Mouse (Mus musculus): ENCODE results near the gene Cecr2. TPM values are rescaled to one million over a fixed set of nuclear protein-coding genes. Genes with fewer than 3 reads are reported as not detected.
"Not testable (repeated sequence)": the region's sequence is repeated elsewhere in the genome, so short reads cannot be mapped to it uniquely, and the experiment has no call there.

The Cecr2 gene
- total and polyA plus RNA-seq, 3 experiments, result 2.5 to 24.9 (median 6.2) TPM

GRCm38 (mm10) chr6:120628963-120629362, 37.2 kb upstream of the Cecr2 start:
- TF ChIP-seq GATA1 (IDR thresholded peaks at IDR 0.05; ENCODE audit: borderline replicate concordance, low read length) (no peak), POLR2AphosphoS5 (IDR thresholded peaks at IDR 0.05; ENCODE audit: insufficient replicate concordance, low read depth, low read length) (no peak), TAL1 (conservative IDR thresholded peaks at IDR 0.05; ENCODE audit: low read depth, low read length) (no peak), CTCF (IDR thresholded peaks at IDR 0.05; ENCODE audit: low read depth, low read length) (no peak), GATA2 (IDR thresholded peaks at IDR 0.05; ENCODE audit: borderline replicate concordance, low read depth, low read length) (no peak)
- Histone ChIP-seq H3K36me3 (replicated peaks) (no peaks in the 10 kb centered on the region), H3K4me1 (ENCODE audit: insufficient read depth, low read depth, low read length) (peaks cover 4% of the 10 kb centered on the region; the same call in 1 of the 2 replicates), H3K27me3 (ENCODE audit: insufficient read depth, low read length) (peaks cover 22% of the 10 kb centered on the region), H3K4me3 (ENCODE audit: low read depth, low read length) (no peak overlapping the region), H3K9me3 (replicated peaks) (no peaks in the 10 kb centered on the region)
- DNase-seq (ENCODE audit: low spot score) (no peak), ATAC-seq (ENCODE audit: extremely low read depth, insufficient number of reproducible peaks, low FRiP score, poor library complexity, severe bottlenecking) (no peak)

- H3K27me3 ChIP-seq (ENCODE audit: insufficient read depth, low read length), result peaks cover 14% of the 10 kb centered on the region
- H3K4me1 ChIP-seq (ENCODE audit: insufficient read depth, low read depth, low read length), result no peaks in the 10 kb centered on the region
- no peak for ATAC-seq (ENCODE audit: extremely low read depth, insufficient number of reproducible peaks, low FRiP score, poor library complexity, severe bottlenecking)
- H3K9me3 ChIP-seq (replicated peaks), result no peaks in the 10 kb centered on the region
- H3K36me3 ChIP-seq (replicated peaks), result no peaks in the 10 kb centered on the region
- no peak for TF ChIP-seq POLR2AphosphoS5 (IDR thresholded peaks at IDR 0.05; ENCODE audit: insufficient replicate concordance, low read depth, low read length)
- no peak for TF ChIP-seq TAL1 (conservative IDR thresholded peaks at IDR 0.05; ENCODE audit: low read depth, low read length)
- TF ChIP-seq GATA2 (IDR thresholded peaks at IDR 0.05; ENCODE audit: borderline replicate concordance, low read depth, low read length), result no peak
- no peak for TF ChIP-seq CTCF (IDR thresholded peaks at IDR 0.05; ENCODE audit: low read depth, low read length)
- TF ChIP-seq GATA1 (IDR thresholded peaks at IDR 0.05; ENCODE audit: borderline replicate concordance, low read length), result no peak
- DNase-seq (ENCODE audit: low spot score), result no peak
- no peak overlapping the region for H3K4me3 ChIP-seq (ENCODE audit: low read depth, low read length)
These were observed 30.7 kb upstream of the Cecr2 start for GRCm38 (mm10) chr6:120635391-120636028.

GRCm38 (mm10) chr6:120639547-120639946, 26.6 kb upstream of the Cecr2 start:
- Histone ChIP-seq H3K27me3 (ENCODE audit: insufficient read depth, low read length) (peaks cover 18% of the 10 kb centered on the region), H3K4me3 (ENCODE audit: low read depth, low read length) (no peak overlapping the region), H3K36me3 (replicated peaks) (no peaks in the 10 kb centered on the region), H3K4me1 (ENCODE audit: insufficient read depth, low read depth, low read length) (no peaks in the 10 kb centered on the region), H3K9me3 (replicated peaks) (no peaks in the 10 kb centered on the region)
- no peak for TF ChIP-seq TAL1 (conservative IDR thresholded peaks at IDR 0.05; ENCODE audit: low read depth, low read length)
- TF ChIP-seq GATA2 (IDR thresholded peaks at IDR 0.05; ENCODE audit: borderline replicate concordance, low read depth, low read length), result no peak
- TF ChIP-seq POLR2AphosphoS5 (IDR thresholded peaks at IDR 0.05; ENCODE audit: insufficient replicate concordance, low read depth, low read length), result no peak
- TF ChIP-seq GATA1 (IDR thresholded peaks at IDR 0.05; ENCODE audit: borderline replicate concordance, low read length), result no peak
- no peak for TF ChIP-seq CTCF (IDR thresholded peaks at IDR 0.05; ENCODE audit: low read depth, low read length)
- ATAC-seq (ENCODE audit: extremely low read depth, insufficient number of reproducible peaks, low FRiP score, poor library complexity, severe bottlenecking) (no peak), DNase-seq (ENCODE audit: low spot score) (no peak)

- no peaks in the 10 kb centered on the region for H3K4me1 ChIP-seq (ENCODE audit: insufficient read depth, low read depth, low read length)
- H3K27me3 ChIP-seq (ENCODE audit: insufficient read depth, low read length), result peaks cover 21% of the 10 kb centered on the region
- TF ChIP-seq GATA2 (IDR thresholded peaks at IDR 0.05; ENCODE audit: borderline replicate concordance, low read depth, low read length) (no peak), TAL1 (conservative IDR thresholded peaks at IDR 0.05; ENCODE audit: low read depth, low read length) (no peak), GATA1 (IDR thresholded peaks at IDR 0.05; ENCODE audit: borderline replicate concordance, low read length) (no peak), CTCF (IDR thresholded peaks at IDR 0.05; ENCODE audit: low read depth, low read length) (no peak), POLR2AphosphoS5 (IDR thresholded peaks at IDR 0.05; ENCODE audit: insufficient replicate concordance, low read depth, low read length) (no peak)
- ATAC-seq (ENCODE audit: extremely low read depth, insufficient number of reproducible peaks, low FRiP score, poor library complexity, severe bottlenecking), result no peak
- no peaks in the 10 kb centered on the region for H3K9me3 ChIP-seq (replicated peaks)
- H3K36me3 ChIP-seq (replicated peaks), result no peaks in the 10 kb centered on the region
- H3K4me3 ChIP-seq (ENCODE audit: low read depth, low read length), result no peak overlapping the region
- DNase-seq (ENCODE audit: low spot score), result no peak
These were observed 24.2 kb upstream of the Cecr2 start for GRCm38 (mm10) chr6:120641866-120642378.

GRCm38 (mm10) chr6:120643776-120644175, 22.4 kb upstream of the Cecr2 start:
- ATAC-seq (ENCODE audit: extremely low read depth, insufficient number of reproducible peaks, low FRiP score, poor library complexity, severe bottlenecking) (no peak), DNase-seq (ENCODE audit: low spot score) (no peak)
- no peaks in the 10 kb centered on the region for H3K36me3 ChIP-seq (replicated peaks)
- no peak for TF ChIP-seq TAL1 (conservative IDR thresholded peaks at IDR 0.05; ENCODE audit: low read depth, low read length)
- TF ChIP-seq CTCF (IDR thresholded peaks at IDR 0.05; ENCODE audit: low read depth, low read length), result no peak
- TF ChIP-seq GATA2 (IDR thresholded peaks at IDR 0.05; ENCODE audit: borderline replicate concordance, low read depth, low read length), result no peak
- no peak for TF ChIP-seq GATA1 (IDR thresholded peaks at IDR 0.05; ENCODE audit: borderline replicate concordance, low read length)
- no peak for TF ChIP-seq POLR2AphosphoS5 (IDR thresholded peaks at IDR 0.05; ENCODE audit: insufficient replicate concordance, low read depth, low read length)
- H3K9me3 ChIP-seq (replicated peaks), result no peaks in the 10 kb centered on the region
- H3K4me1 ChIP-seq (ENCODE audit: insufficient read depth, low read depth, low read length), result no peaks in the 10 kb centered on the region
- no peak overlapping the region for H3K4me3 ChIP-seq (ENCODE audit: low read depth, low read length)
- H3K27me3 ChIP-seq (ENCODE audit: insufficient read depth, low read length), result peaks cover 29% of the 10 kb centered on the region

- no peaks in the 10 kb centered on the region for H3K4me1 ChIP-seq (ENCODE audit: insufficient read depth, low read depth, low read length)
- H3K4me3 ChIP-seq (ENCODE audit: low read depth, low read length), result no peak overlapping the region
- H3K9me3 ChIP-seq (replicated peaks), result no peaks in the 10 kb centered on the region
- H3K27me3 ChIP-seq (ENCODE audit: insufficient read depth, low read length), result peaks cover 29% of the 10 kb centered on the region
- ATAC-seq (ENCODE audit: extremely low read depth, insufficient number of reproducible peaks, low FRiP score, poor library complexity, severe bottlenecking) (no peak), DNase-seq (ENCODE audit: low spot score) (no peak)
- TF ChIP-seq GATA2 (IDR thresholded peaks at IDR 0.05; ENCODE audit: borderline replicate concordance, low read depth, low read length), result no peak
- no peak for TF ChIP-seq POLR2AphosphoS5 (IDR thresholded peaks at IDR 0.05; ENCODE audit: insufficient replicate concordance, low read depth, low read length)
- TF ChIP-seq GATA1 (IDR thresholded peaks at IDR 0.05; ENCODE audit: borderline replicate concordance, low read length), result no peak
- TF ChIP-seq TAL1 (conservative IDR thresholded peaks at IDR 0.05; ENCODE audit: low read depth, low read length), result no peak
- TF ChIP-seq CTCF (IDR thresholded peaks at IDR 0.05; ENCODE audit: low read depth, low read length), result no peak
- no peaks in the 10 kb centered on the region for H3K36me3 ChIP-seq (replicated peaks)
These were observed 21.5 kb upstream of the Cecr2 start for GRCm38 (mm10) chr6:120644346-120645299.

GRCm38 (mm10) chr6:120647246-120648028, 18.7 kb upstream of the Cecr2 start:
- DNase-seq (ENCODE audit: low spot score), result not testable (repeated sequence)

More at GRCm38 (mm10) chr6:120647246-120648028, 18.7 kb upstream of the Cecr2 start:
- H3K36me3 ChIP-seq (replicated peaks); H3K4me3 ChIP-seq (ENCODE audit: low read depth, low read length); H3K9me3 ChIP-seq (replicated peaks); H3K4me1 ChIP-seq (ENCODE audit: insufficient read depth, low read depth, low read length); ATAC-seq (ENCODE audit: extremely low read depth, insufficient number of reproducible peaks, low FRiP score, poor library complexity, severe bottlenecking): not testable (repeated sequence)
- peaks cover 14% of the 10 kb centered on the region for H3K27me3 ChIP-seq (ENCODE audit: insufficient read depth, low read length)
